Mouse (Mus musculus): ENCODE measurements around the gene Gm37240. TPM values are rescaled to one million over a fixed set of nuclear protein-coding genes. Genes with fewer than 3 reads are reported as not detected.

The Gm37240 gene
- polyA plus RNA-seq, 1 experiment from 2014 or later, result 11.4 TPM

- Histone ChIP-seq H3K27me3 (ENCODE audit: control insufficient read depth, insufficient read depth, low read length) (no peaks in the 10 kb centered on the region), H3K9me3 (replicated peaks; ENCODE audit: control insufficient read depth, low read length) (no peaks in the 10 kb centered on the region), H3K9ac (ENCODE audit: low read length) (no peak overlapping the region), H3K4me2 (ENCODE audit: low read depth, low read length) (no peak overlapping the region), H3K27ac (ENCODE audit: low read length) (no peak overlapping the region), H3K36me3 (ENCODE audit: control insufficient read depth, insufficient read depth, low read length) (no peaks in the 10 kb centered on the region), H3K4me3 (replicated peaks; ENCODE audit: low read length) (no peak overlapping the region), H3K4me1 (ENCODE audit: control insufficient read depth, insufficient read depth, low read length) (no peaks in the 10 kb centered on the region)
- WGBS, result 67% methylated on average over 8 of the region's 8 CpGs
- ATAC-seq (ENCODE audit: insufficient read depth, low FRiP score), result no peak
Observed at GRCm38 (mm10) chr3:84685662-84686293, 1201.5 kb downstream of the Gm37240 start.

GRCm38 (mm10) chr3:84683788-84684187 lies 1203.5 kb downstream of the Gm37240 start:
- ATAC-seq (ENCODE audit: insufficient read depth, low FRiP score), result no peak
- Histone ChIP-seq H3K27me3 (ENCODE audit: control insufficient read depth, insufficient read depth, low read length) (no peaks in the 10 kb centered on the region), H3K4me2 (ENCODE audit: low read depth, low read length) (no peak overlapping the region), H3K4me1 (ENCODE audit: control insufficient read depth, insufficient read depth, low read length) (no peaks in the 10 kb centered on the region), H3K27ac (ENCODE audit: low read length) (no peak overlapping the region), H3K36me3 (ENCODE audit: control insufficient read depth, insufficient read depth, low read length) (no peaks in the 10 kb centered on the region), H3K9ac (ENCODE audit: low read length) (no peak overlapping the region), H3K4me3 (replicated peaks; ENCODE audit: low read length) (no peak overlapping the region), H3K9me3 (replicated peaks; ENCODE audit: control insufficient read depth, low read length) (no peaks in the 10 kb centered on the region)
- WGBS, result 89% methylated on average over 6 of the region's 6 CpGs

GRCm38 (mm10) chr3:84681699-84682098 lies 1205.6 kb downstream of the Gm37240 start:
- Histone ChIP-seq H3K4me2 (ENCODE audit: low read depth, low read length) (no peak overlapping the region), H3K9ac (ENCODE audit: low read length) (no peak overlapping the region), H3K4me3 (replicated peaks; ENCODE audit: low read length) (no peak overlapping the region), H3K27ac (ENCODE audit: low read length) (no peak overlapping the region), H3K9me3 (replicated peaks; ENCODE audit: control insufficient read depth, low read length) (no peaks in the 10 kb centered on the region), H3K36me3 (ENCODE audit: control insufficient read depth, insufficient read depth, low read length) (no peaks in the 10 kb centered on the region), H3K4me1 (ENCODE audit: control insufficient read depth, insufficient read depth, low read length) (no peaks in the 10 kb centered on the region), H3K27me3 (ENCODE audit: control insufficient read depth, insufficient read depth, low read length) (no peaks in the 10 kb centered on the region)
- WGBS, result 71% methylated on average over 8 of the region's 8 CpGs
- ATAC-seq (ENCODE audit: insufficient read depth, low FRiP score), result no peak

GRCm38 (mm10) chr3:84680062-84680461 lies 1207.3 kb downstream of the Gm37240 start:
- ATAC-seq (ENCODE audit: insufficient read depth, low FRiP score), result no peak
- no peak overlapping the region for H3K9ac ChIP-seq (ENCODE audit: low read length)
- 91% methylated on average over 7 of the region's 7 CpGs for WGBS

GRCm38 (mm10) chr3:84679542-84679941 lies 1207.8 kb downstream of the Gm37240 start:
- ATAC-seq (ENCODE audit: insufficient read depth, low FRiP score), result no peak
- H3K9me3 ChIP-seq (replicated peaks; ENCODE audit: control insufficient read depth, low read length), result no peaks in the 10 kb centered on the region
- no peaks in the 10 kb centered on the region for H3K4me1 ChIP-seq (ENCODE audit: control insufficient read depth, insufficient read depth, low read length)
- no peak overlapping the region for H3K4me2 ChIP-seq (ENCODE audit: low read depth, low read length)
- 90% methylated on average over 8 of the region's 8 CpGs for WGBS
- H3K9ac ChIP-seq (ENCODE audit: low read length), result no peak overlapping the region
- H3K27me3 ChIP-seq (ENCODE audit: control insufficient read depth, insufficient read depth, low read length), result no peaks in the 10 kb centered on the region
- no peak overlapping the region for H3K27ac ChIP-seq (ENCODE audit: low read length)
- no peak overlapping the region for H3K4me3 ChIP-seq (replicated peaks; ENCODE audit: low read length)
- H3K36me3 ChIP-seq (ENCODE audit: control insufficient read depth, insufficient read depth, low read length), result no peaks in the 10 kb centered on the region

More at GRCm38 (mm10) chr3:84680062-84680461, 1207.3 kb downstream of the Gm37240 start:
- Histone ChIP-seq H3K4me3 (replicated peaks; ENCODE audit: low read length) (no peak overlapping the region), H3K27ac (ENCODE audit: low read length) (no peak overlapping the region), H3K36me3 (ENCODE audit: control insufficient read depth, insufficient read depth, low read length) (no peaks in the 10 kb centered on the region), H3K4me2 (ENCODE audit: low read depth, low read length) (no peak overlapping the region), H3K4me1 (ENCODE audit: control insufficient read depth, insufficient read depth, low read length) (no peaks in the 10 kb centered on the region), H3K27me3 (ENCODE audit: control insufficient read depth, insufficient read depth, low read length) (no peaks in the 10 kb centered on the region), H3K9me3 (replicated peaks; ENCODE audit: control insufficient read depth, low read length) (no peaks in the 10 kb centered on the region)

- no peak overlapping the region for H3K4me3 ChIP-seq (replicated peaks; ENCODE audit: low read length)
- no peaks in the 10 kb centered on the region for H3K27me3 ChIP-seq (ENCODE audit: control insufficient read depth, insufficient read depth, low read length)
- H3K9me3 ChIP-seq (replicated peaks; ENCODE audit: control insufficient read depth, low read length), result no peaks in the 10 kb centered on the region
- no peaks in the 10 kb centered on the region for H3K36me3 ChIP-seq (ENCODE audit: control insufficient read depth, insufficient read depth, low read length)
- H3K27ac ChIP-seq (ENCODE audit: low read length), result no peak overlapping the region
- H3K4me2 ChIP-seq (ENCODE audit: low read depth, low read length), result no peak overlapping the region
- no peak for ATAC-seq (ENCODE audit: insufficient read depth, low FRiP score)
- H3K4me1 ChIP-seq (ENCODE audit: control insufficient read depth, insufficient read depth, low read length), result no peaks in the 10 kb centered on the region
- WGBS, result 76% methylated on average over 5 of the region's 5 CpGs
- H3K9ac ChIP-seq (ENCODE audit: low read length), result no peak overlapping the region
Observed at GRCm38 (mm10) chr3:84678891-84679290, 1208.4 kb downstream of the Gm37240 start.

GRCm38 (mm10) chr3:84675710-84676109 lies 1211.6 kb downstream of the Gm37240 start:
- Histone ChIP-seq H3K27ac (ENCODE audit: low read length) (no peak overlapping the region), H3K9ac (ENCODE audit: low read length) (no peak overlapping the region), H3K9me3 (replicated peaks; ENCODE audit: control insufficient read depth, low read length) (no peaks in the 10 kb centered on the region), H3K4me1 (ENCODE audit: control insufficient read depth, insufficient read depth, low read length) (no peaks in the 10 kb centered on the region), H3K4me3 (replicated peaks; ENCODE audit: low read length) (no peak overlapping the region), H3K27me3 (ENCODE audit: control insufficient read depth, insufficient read depth, low read length) (no peaks in the 10 kb centered on the region), H3K36me3 (ENCODE audit: control insufficient read depth, insufficient read depth, low read length) (no peaks in the 10 kb centered on the region), H3K4me2 (ENCODE audit: low read depth, low read length) (no peak overlapping the region)
- ATAC-seq (ENCODE audit: insufficient read depth, low FRiP score), result no peak
- WGBS, result 68% methylated on average over 5 of the region's 5 CpGs

GRCm38 (mm10) chr3:84673552-84673951 lies 1213.8 kb downstream of the Gm37240 start:
- WGBS, result 95% methylated on average over 6 of the region's 6 CpGs
- Histone ChIP-seq H3K36me3 (ENCODE audit: control insufficient read depth, insufficient read depth, low read length) (no peaks in the 10 kb centered on the region), H3K27ac (ENCODE audit: low read length) (no peak overlapping the region), H3K27me3 (ENCODE audit: control insufficient read depth, insufficient read depth, low read length) (no peaks in the 10 kb centered on the region), H3K9me3 (replicated peaks; ENCODE audit: control insufficient read depth, low read length) (no peaks in the 10 kb centered on the region), H3K9ac (ENCODE audit: low read length) (no peak overlapping the region), H3K4me2 (ENCODE audit: low read depth, low read length) (no peak overlapping the region), H3K4me1 (ENCODE audit: control insufficient read depth, insufficient read depth, low read length) (no peaks in the 10 kb centered on the region), H3K4me3 (replicated peaks; ENCODE audit: low read length) (no peak overlapping the region)
- ATAC-seq (ENCODE audit: insufficient read depth, low FRiP score), result no peak

GRCm38 (mm10) chr3:84672136-84672535 lies 1215.2 kb downstream of the Gm37240 start:
- H3K4me2 ChIP-seq (ENCODE audit: low read depth, low read length), result no peak overlapping the region
- no peaks in the 10 kb centered on the region for H3K4me1 ChIP-seq (ENCODE audit: control insufficient read depth, insufficient read depth, low read length)
- H3K4me3 ChIP-seq (replicated peaks; ENCODE audit: low read length), result no peak overlapping the region
- ATAC-seq (ENCODE audit: insufficient read depth, low FRiP score), result no peak
- no peaks in the 10 kb centered on the region for H3K9me3 ChIP-seq (replicated peaks; ENCODE audit: control insufficient read depth, low read length)
- H3K27ac ChIP-seq (ENCODE audit: low read length), result no peak overlapping the region
- H3K9ac ChIP-seq (ENCODE audit: low read length), result no peak overlapping the region
- no peaks in the 10 kb centered on the region for H3K27me3 ChIP-seq (ENCODE audit: control insufficient read depth, insufficient read depth, low read length)
- WGBS, result 88% methylated on average over 12 of the region's 12 CpGs
- H3K36me3 ChIP-seq (ENCODE audit: control insufficient read depth, insufficient read depth, low read length), result no peaks in the 10 kb centered on the region
